Mouse (Mus musculus) cerebellum, adult 2 months (tissue): ENCODE data around the gene Phc2.

ENCODE experiments used
- CTCF ChIP-seq: fragments of 200-500 bp; IDR thresholded peaks from 2 replicates; pipeline ENCODE4 v1.5.1; 2011; ENCODE audit warnings: low read depth, mild to moderate bottlenecking, control low read depth, low read length, moderate library complexity, borderline replicate concordance; ENCODE audit not compliant: insufficient read depth
- POLR2A ChIP-seq: fragments of 200-500 bp; IDR thresholded peaks from 2 replicates; pipeline ENCODE4 v1.6.1; 2011; ENCODE audit warnings: low read length, control low read depth, borderline replicate concordance; ENCODE audit not compliant: insufficient read depth

DNA sequence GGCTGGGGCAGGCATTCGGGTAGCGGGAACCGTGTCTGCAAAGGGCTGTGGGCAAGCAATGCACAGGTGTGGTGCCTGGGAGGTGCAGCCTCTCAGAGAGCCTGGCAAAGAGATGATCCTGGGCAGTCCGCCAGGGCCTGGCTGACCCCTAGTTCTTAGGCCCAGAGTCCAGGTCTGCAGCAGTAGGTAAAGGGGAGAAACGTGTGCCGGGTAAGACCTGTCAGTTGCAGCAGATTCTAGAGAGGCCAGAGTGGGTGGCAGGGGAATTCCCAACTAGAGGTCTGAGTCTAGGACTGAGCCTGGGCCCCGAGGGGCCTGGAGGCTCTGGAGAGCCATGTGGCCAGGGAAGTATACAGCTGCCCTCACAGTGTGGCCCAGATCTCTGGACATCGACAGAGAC lies 139.7 kb downstream of the Phc2 start:
- TF ChIP-seq POLR2A = no peak
- no peak for TF ChIP-seq CTCF
